Mouse (Mus musculus) cortical plate, adult 2 months (tissue): Measurements from ENCODE around the gene Hist3h2a. TPM values are rescaled to one million over a fixed set of nuclear protein-coding genes. Genes with fewer than 3 reads are reported as not detected.
"Not testable (repeated sequence)": the region's sequence is repeated elsewhere in the genome, so short reads cannot be mapped to it uniquely, and the experiment has no call there.

Experiments
- H3K27ac ChIP-seq: fragments of 200-500 bp; 2 replicates; pipeline ENCODE4 v1.5.1; 2012; ENCODE audit warnings: low read length, control low read depth, inconsistent platforms; ENCODE audit not compliant: insufficient read depth
- H3K4me1 ChIP-seq: fragments of 200-500 bp; 2 replicates; pipeline ENCODE4 v1.6.1; 2011; ENCODE audit warnings: low read length; ENCODE audit not compliant: control insufficient read depth, insufficient read depth
- H3K4me3 ChIP-seq: fragments of 200-500 bp; 2 replicates; pipeline ENCODE4 v1.5.1; 2011; ENCODE audit warnings: mild to moderate bottlenecking, low read length, control low read depth; ENCODE audit not compliant: insufficient read depth
- CTCF ChIP-seq: fragments of 200-500 bp; IDR thresholded peaks from 2 replicates; pipeline ENCODE4 v1.5.1; 2011; ENCODE audit warnings: mild to moderate bottlenecking, control low read depth, low read length; ENCODE audit not compliant: insufficient read depth; ENCODE audit errors: extremely low read depth
- POLR2A ChIP-seq: fragments of 200-500 bp; IDR thresholded peaks from 2 replicates; pipeline ENCODE4 v1.6.1; 2011; ENCODE audit warnings: mild to moderate bottlenecking, low read length, control low read depth; ENCODE audit not compliant: insufficient read depth; ENCODE audit errors: extremely low read depth
- polyA plus RNA-seq: library from polyadenylated mRNA; depleted of rRNA; stranded (reverse); fragments of >200 nt; gene quantifications from 2 replicates; pipeline ENCODE4 v1.2.3, GENCODE M21; 2012

Gene Hist3h2a
- polyA plus RNA-seq, 1 experiment, result 40.1 TPM

DNA sequence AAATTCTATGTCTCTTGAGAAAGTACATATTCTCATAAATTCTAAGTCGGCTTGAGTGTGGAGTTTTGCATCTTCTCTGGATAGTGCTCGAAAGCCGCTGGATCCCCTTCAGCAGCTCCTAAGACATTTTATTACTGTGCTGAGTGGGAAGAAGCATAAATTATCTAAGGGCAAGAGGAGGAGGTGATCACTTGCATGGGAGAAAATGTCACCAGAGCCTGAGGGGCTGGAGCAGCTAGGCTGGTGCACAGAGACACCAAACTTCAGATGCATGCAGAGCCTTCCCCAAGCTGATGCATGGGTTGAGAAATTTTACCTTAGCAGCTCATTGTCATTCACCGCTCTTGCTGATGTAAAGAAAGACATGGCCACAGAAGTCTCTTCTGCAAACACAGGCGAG is 10.3 kb upstream of the Hist3h2a start:
- peak overlapping the region; percentile 44; the same call in 1 of the 2 replicates for H3K27ac ChIP-seq
- H3K4me3 ChIP-seq, result no peak overlapping the region
- TF ChIP-seq CTCF, result no peak
- TF ChIP-seq POLR2A, result no peak
- no peaks in the 10 kb centered on the region for H3K4me1 ChIP-seq

DNA sequence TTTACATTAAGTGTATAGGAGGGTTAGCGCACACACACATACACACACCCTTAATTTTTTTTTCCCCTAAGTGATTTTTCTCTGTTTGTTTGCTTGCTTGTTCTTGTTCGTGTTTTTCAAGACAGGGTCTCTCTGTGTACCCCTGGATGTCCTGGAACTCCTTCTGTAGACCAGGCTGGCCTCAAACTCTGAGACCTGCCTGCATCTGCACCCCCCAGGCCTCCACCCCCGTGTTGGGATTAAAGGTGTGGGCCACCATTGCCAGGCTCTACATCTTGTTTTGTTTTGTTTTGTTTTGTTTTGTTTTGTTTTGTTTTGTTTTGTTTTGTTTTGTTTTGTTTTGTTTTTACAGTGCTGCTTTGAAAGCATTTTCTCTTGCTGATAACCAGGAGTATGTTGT is 7.2 kb upstream of the Hist3h2a start:
- H3K4me3 ChIP-seq, result no peak overlapping the region; the same call in 1 of the 2 replicates
- no peak for TF ChIP-seq POLR2A
- TF ChIP-seq CTCF, result no peak
- 0 out of 2 replicates have a peak overlapping the region, but pooled peaks have one; percentile 61 for H3K27ac ChIP-seq
- no peaks in the 10 kb centered on the region for H3K4me1 ChIP-seq

DNA sequence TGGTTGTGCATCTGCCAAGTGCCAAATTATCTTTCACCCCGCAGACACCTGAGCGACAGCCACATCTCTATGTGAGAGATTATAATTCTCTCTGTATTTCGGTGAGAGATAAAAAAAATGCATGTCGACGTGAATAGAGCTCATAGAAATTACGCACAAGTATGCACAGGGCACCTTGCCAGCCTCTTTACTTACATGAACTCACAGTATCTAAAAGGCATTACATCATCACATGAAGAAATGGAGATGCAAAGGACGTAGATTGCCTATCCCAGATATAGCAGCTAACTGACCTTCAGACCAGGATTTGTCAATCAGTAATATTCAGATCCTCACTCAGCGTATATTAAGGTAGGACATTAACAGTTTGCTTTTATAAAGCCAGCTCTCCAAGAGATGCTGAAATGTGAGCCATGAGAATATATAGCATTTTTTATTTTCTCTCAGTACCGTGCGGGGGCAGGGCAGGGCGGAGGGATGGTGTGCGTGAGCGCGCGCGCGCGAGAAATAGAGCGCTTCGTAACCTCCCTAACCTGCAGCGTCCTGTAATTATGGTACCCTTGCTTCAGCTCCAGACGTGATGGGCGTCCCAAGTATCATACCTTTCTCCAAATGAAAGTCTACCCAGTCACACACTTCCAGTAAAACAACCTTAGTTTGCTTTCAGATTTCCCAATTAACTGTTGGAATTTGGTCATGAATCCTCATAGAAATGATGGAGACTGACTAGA is 6.5 kb upstream of the Hist3h2a start:
- Histone ChIP-seq H3K4me3 (peak overlapping the region; percentile 81), H3K27ac (peak overlapping the region; percentile 61), H3K4me1 (no peaks in the 10 kb centered on the region)
- peak; percentile 38; the same call in 1 of the 2 replicates for TF ChIP-seq POLR2A
- no peak for TF ChIP-seq CTCF

DNA sequence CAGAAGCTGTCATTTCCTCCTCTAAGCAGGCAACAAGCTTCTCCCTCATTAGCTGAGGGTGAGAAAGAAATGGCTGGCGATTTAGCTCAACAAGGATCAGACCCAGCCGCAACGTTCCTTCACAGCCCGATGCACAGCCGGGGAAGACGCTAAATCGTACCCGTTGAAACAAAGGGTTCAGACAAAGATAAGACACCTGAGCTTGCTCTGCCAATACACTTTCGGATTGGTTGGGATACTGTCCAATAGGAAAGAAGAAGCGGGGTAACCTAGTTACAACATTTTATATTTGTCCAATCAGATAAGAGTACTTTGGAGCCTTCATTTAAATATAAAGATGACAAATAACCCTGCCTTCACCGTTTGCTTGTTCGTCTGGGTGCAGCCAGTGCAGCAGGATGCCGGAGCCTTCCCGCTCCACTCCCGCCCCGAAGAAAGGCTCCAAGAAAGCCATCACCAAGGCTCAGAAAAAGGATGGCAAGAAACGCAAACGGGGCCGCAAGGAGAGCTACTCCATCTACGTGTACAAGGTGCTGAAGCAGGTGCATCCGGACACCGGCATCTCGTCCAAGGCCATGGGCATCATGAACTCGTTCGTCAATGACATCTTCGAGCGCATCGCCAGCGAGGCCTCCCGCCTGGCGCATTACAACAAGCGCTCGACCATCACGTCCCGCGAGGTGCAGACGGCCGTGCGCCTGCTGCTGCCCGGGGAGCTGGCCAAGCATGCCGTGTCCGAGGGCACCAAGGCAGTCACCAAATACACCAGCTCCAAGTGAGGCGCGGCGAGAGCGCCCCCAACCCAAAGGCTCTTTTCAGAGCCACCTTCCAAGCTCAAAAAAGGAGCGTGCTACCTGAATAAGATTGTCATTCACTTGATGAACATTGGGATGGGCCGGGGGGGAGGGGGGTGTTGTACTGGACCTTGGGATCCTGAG is 5.7 kb upstream of the Hist3h2a start, which contains the start of gene Hist3h2ba:
Gene Hist3h2ba, plus strand, starts transcription at position 379 of the 938 bp plus-strand sequence.
- peak within 1 kb of the TSS; percentile 81 for H3K4me3 ChIP-seq
- H3K4me1 ChIP-seq, result no peaks in the 10 kb centered on the region
- peak; percentile 99 for TF ChIP-seq POLR2A
- no peak for TF ChIP-seq CTCF
- peak within 1 kb of the TSS; percentile 93 for H3K27ac ChIP-seq

DNA sequence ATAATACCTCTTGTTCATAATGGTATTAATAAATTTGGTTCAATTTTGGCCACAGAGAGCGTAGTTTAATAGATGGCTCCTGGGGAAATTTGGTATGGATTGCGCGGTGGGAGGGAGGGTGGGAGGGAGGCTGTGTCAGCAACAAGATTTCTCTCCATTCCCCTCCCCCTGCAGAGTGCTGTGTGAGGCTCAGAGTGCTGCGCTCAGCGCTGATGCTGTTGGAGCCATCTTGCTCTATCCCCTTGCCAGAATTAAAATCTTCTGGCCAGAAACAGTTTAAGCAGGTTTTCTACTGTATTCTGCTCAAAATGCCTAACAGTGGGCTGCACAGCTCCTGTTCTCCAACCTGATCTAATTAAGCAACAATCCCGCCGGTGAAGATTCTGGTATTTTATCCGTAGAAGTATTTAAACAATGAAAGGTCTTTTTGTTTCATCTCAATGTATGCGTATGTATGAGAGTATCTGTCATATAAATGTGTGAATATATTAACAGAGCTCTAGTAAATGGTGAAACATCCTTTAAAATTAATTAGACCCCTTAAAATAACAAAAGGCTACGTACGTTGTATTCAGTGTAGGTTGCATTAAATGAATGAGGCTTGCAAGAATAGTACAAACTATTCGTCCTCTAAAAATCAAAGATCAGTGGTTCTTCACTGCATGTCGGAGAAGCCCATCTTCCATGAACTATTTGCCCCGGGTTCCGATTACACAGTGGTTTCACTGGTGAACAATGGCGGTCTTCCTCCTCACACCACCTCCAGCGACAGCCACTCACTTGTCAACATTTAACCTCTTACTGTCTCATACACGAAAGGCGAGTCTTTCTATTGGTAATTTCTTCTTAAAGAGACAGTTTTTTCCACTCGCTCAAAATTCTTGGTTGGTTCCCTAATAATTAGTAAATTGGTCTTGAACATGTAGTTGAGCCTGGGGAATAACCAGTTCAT is 4.7 kb upstream of the Hist3h2a start:
- H3K27ac ChIP-seq, result peak overlapping the region; percentile 93
- TF ChIP-seq CTCF, result no peak
- TF ChIP-seq POLR2A, result peak; percentile 94
- H3K4me1 ChIP-seq, result no peaks in the 10 kb centered on the region
- H3K4me3 ChIP-seq, result peak overlapping the region; percentile 81

DNA sequence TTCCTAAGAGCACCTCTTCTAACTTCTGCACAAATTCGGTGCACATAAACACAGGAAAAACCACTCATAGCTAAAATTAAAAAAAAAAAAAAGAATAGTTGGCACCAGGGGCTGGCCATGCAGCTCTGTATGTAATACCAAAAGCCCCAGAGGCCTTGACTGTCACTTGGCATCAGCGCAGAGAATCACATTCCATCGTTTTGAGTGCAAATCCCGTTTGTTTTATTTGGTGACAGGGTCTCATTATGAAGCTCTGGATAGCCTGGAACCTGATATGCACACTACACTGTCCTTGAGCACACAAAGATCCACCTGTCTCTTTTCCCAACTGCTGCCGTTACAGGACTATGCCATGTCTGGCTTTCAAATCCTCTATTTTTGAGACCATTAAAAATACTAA is 3.3 kb upstream of the Hist3h2a start:
- Histone ChIP-seq H3K4me1 (no peaks in the 10 kb centered on the region), H3K4me3 (no peak overlapping the region), H3K27ac (no peak overlapping the region)
- TF ChIP-seq POLR2A (no peak), CTCF (no peak)

DNA sequence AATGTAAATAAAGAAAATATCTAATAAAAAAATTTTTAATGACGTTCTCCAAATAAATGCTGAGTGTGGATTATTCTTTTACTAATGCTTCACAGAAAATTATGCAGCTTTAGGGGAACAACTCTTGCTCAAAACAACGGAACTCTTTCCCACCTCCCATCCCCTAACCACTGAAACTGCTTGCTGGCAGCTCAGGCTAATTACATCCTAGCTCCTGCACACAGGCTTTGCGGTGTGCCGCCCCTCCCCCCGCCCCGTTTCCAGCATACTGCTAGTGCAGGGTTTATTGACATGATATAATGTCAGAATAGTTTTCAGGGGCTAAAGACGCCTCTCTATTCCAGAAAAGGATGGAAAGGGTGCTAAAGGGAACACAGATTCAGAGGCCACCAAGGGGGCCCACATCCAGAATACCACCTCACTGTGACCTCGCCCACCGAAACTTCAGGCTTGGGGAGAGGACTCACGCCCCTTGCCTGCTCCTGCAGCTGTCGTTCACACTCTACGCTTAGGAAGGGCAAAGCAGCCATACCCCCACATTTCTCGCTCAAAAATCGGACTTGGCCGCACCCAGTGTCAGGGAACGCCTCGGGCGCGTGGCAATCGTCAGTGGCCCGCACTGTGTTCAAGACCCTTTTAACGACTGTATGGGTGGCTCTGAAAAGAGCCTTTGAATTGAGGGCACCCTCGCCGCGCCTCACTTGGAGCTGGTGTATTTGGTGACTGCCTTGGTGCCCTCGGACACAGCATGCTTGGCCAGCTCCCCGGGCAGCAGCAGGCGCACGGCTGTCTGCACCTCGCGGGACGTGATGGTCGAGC is 925 bp upstream of the Hist3h2a start:
- H3K4me1 ChIP-seq, result no peaks in the 10 kb centered on the region
- TF ChIP-seq POLR2A (no peak), CTCF (no peak)
- peak overlapping the region; percentile 89 for H3K27ac ChIP-seq
- H3K4me3 ChIP-seq, result peak overlapping the region; percentile 76

DNA sequence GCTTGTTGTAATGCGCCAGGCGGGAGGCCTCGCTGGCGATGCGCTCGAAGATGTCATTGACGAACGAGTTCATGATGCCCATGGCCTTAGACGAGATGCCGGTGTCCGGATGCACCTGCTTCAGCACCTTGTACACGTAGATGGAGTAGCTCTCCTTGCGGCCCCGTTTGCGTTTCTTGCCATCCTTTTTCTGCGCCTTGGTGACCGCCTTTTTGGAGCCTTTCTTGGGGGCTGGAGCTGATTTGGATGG is 390 bp upstream of the Hist3h2a start:
- not testable (repeated sequence) for H3K4me1 ChIP-seq
- Histone ChIP-seq H3K27ac (peak overlapping the region; percentile 89), H3K4me3 (peak overlapping the region; percentile 76)
